Mouse (Mus musculus) midbrain, embryonic 14.5 days (tissue): ENCODE results near the gene Pemt. TPM values are rescaled to one million over a fixed set of nuclear protein-coding genes. Genes with fewer than 3 reads are reported as not detected.
"Not testable (repeated sequence)": the region's sequence is repeated elsewhere in the genome, so short reads cannot be mapped to it uniquely, and the experiment has no call there.

Source experiments
- ATAC-seq: fragments of 200-750 bp; cut with Nextera tagmentation; 2 replicates; pipeline ENCODE4 v1.8.0; 2017; ENCODE audit warnings: moderate number of reproducible peaks, moderate library complexity; ENCODE audit not compliant: low FRiP score, low TSS enrichment
- DNase-seq: peaks from one replicate; pipeline ENCODE4 v3.0.0-alpha.2; 2015
- H3K27ac ChIP-seq: fragments of 300-500 bp; sonication (generic); replicated peaks from 2 replicates; pipeline ENCODE4 v1.5.1; 2014; ENCODE audit warnings: mild to moderate bottlenecking, low read depth, low read length, moderate library complexity
- H3K27me3 ChIP-seq: fragments of 300-500 bp; sonication (generic); 2 replicates; pipeline ENCODE4 v1.6.1; 2014; ENCODE audit warnings: low read length, control low read depth, mixed read lengths; ENCODE audit not compliant: control insufficient read depth, insufficient read depth
- H3K36me3 ChIP-seq: fragments of 300-500 bp; sonication (generic); 2 replicates; pipeline ENCODE4 v1.6.1; 2014; ENCODE audit warnings: low read length, control low read depth; ENCODE audit not compliant: control insufficient read depth, insufficient read depth
- H3K4me1 ChIP-seq: fragments of 300-500 bp; sonication (generic); 2 replicates; pipeline ENCODE4 v1.6.1; 2014; ENCODE audit warnings: mild to moderate bottlenecking, antibody characterized with exemption, low read length, control low read depth; ENCODE audit not compliant: control insufficient read depth, insufficient read depth
- H3K4me2 ChIP-seq: fragments of 300-500 bp; sonication (generic); 2 replicates; pipeline ENCODE4 v1.6.1; 2014; ENCODE audit warnings: mild to moderate bottlenecking, low read length, moderate library complexity
- H3K4me3 ChIP-seq: fragments of 300-500 bp; sonication (generic); replicated peaks from 2 replicates; pipeline ENCODE4 v1.5.1; 2014; ENCODE audit warnings: low read depth, low read length
- H3K9ac ChIP-seq: fragments of 300-500 bp; sonication (generic); replicated peaks from 2 replicates; pipeline ENCODE4 v1.6.1; 2014; ENCODE audit warnings: mild to moderate bottlenecking, low read length, moderate library complexity
- H3K9me3 ChIP-seq: fragments of 300-500 bp; sonication (generic); 2 replicates; pipeline ENCODE4 v1.6.1; 2016; ENCODE audit warnings: low read length, control low read depth, mixed read lengths; ENCODE audit not compliant: control insufficient read depth
- WGBS: fragments of 180-500 bp; shearing (Covaris S2); extraction: QIAGEN DNeasy Blood & Tissue Kit; methylation state at CpG from one replicate; pipeline ENCODE4 v1.1.7; 2014; 5-methylcytosine and 5-hydroxymethylcytosine counted together
- polyA plus RNA-seq: library from polyadenylated mRNA; unstranded; fragments of >200 nt; fragmentation: Nextera tagmentation; extraction: Ambion mirVana; gene quantifications from 2 replicates; pipeline ENCODE4 v1.2.1, GENCODE M21; 2014

Pemt gene
- polyA plus RNA-seq, 1 experiment from 2014 or later = 6.0 TPM

DNA sequence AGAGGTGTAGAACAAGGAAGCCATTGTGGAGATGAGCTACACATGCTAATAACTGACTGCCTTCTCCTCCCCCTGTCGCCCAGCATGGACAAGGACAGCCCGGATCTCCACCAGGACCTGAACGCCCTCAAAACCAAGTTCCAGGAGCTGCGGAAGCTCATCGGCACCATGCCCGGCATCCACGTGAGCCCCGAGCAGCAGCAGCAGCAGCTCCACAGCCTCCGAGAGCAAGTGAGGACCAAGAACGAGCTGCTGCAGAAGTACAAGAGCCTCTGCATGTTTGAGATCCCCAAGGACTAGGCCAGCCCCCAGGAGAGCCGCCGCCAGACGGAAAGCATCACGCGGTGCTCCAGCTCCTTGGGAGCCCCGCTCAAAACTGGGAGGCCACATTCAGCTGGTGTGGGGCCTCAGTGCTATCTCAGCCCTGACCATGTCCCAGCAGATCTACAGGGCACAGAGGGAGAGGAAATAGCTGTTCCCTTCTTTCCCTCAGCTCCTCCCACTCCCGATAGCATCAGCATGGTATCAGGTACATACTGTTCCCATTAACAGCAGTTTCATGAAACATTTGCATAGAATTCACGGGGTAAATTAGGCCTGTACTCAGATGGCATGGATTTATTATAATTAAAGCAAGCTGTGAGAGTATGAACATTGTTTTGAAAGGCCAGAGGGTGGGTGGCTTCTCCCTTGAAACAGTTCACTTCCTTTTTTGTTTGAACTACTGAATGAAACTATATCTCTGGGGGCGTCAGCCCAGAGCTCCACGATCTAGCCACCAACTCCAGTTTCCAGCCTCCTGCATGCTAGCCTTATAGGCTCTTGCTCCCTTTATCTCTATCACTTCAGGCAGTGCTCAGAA, 85.6 kb downstream of the Pemt start:
- ATAC-seq (no peak), DNase-seq (no peak)
- H3K27ac ChIP-seq = no peak overlapping the region
- H3K36me3 ChIP-seq = peaks cover 14% of the 10 kb centered on the region
- H3K9ac ChIP-seq = no peak overlapping the region
- H3K4me2 ChIP-seq = no peak overlapping the region
- peaks cover 19% of the 10 kb centered on the region for H3K4me1 ChIP-seq
- no peak overlapping the region for H3K4me3 ChIP-seq
- no peaks in the 10 kb centered on the region for H3K9me3 ChIP-seq
- 92% methylated on average over 20 of the region's 20 CpGs for WGBS
- peaks cover 21% of the 10 kb centered on the region for H3K27me3 ChIP-seq

DNA sequence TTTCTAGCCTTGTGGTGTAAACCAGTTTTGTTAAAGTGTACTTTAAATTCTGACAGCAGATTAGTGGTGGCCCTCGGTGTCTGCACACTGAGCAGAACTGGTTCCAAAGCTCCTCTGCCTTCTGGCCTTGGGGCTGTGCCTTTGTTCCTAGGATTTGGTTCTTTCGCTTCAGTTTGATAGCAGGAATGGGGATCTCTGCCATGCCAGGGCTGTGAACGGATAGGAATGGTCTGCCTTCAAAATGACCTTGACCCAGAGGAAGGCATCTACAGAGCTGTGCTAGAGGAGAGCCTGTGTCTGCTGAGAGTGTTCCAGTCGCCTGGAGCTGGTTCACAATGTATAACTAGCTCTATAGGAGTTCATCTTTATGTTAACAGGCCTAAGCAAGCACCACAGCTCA, 86.8 kb downstream of the Pemt start:
- Histone ChIP-seq H3K4me1 (peaks cover 10% of the 10 kb centered on the region), H3K4me3 (no peak overlapping the region), H3K27me3 (peaks cover 19% of the 10 kb centered on the region), H3K4me2 (no peak overlapping the region), H3K9ac (no peak overlapping the region), H3K9me3 (no peaks in the 10 kb centered on the region), H3K27ac (no peak overlapping the region), H3K36me3 (peaks cover 14% of the 10 kb centered on the region)
- DNase-seq (no peak), ATAC-seq (no peak)
- WGBS = 80% methylated on average over 4 of the region's 4 CpGs

DNA sequence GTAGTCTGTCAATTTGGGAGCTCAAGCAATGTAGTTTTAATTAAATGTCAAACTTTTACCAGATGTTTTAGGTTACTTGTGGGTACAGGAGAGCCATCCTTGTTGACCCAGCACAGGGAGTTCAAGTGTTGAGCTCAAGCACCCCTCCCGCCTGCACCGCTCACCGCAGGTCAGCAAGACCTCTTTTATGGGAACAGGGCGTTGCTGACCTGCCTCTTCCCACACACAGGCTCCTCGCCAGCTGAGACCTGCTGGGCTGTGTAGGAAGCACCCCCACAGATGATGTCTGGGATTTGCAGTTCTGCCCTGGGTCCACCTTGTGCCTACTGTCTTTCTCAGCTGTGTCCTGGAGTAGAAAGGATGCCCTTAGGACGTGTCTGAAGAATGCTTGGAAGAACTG, 89.5 kb downstream of the Pemt start:
- ATAC-seq (no peak), DNase-seq (no peak)
- Histone ChIP-seq H3K4me2 (no peak overlapping the region), H3K9ac (no peak overlapping the region), H3K9me3 (no peaks in the 10 kb centered on the region), H3K4me3 (no peak overlapping the region), H3K4me1 (no peaks in the 10 kb centered on the region), H3K27ac (no peak overlapping the region), H3K36me3 (peaks cover 14% of the 10 kb centered on the region), H3K27me3 (no peaks in the 10 kb centered on the region)
- 89% methylated on average over 6 of the region's 6 CpGs for WGBS

DNA sequence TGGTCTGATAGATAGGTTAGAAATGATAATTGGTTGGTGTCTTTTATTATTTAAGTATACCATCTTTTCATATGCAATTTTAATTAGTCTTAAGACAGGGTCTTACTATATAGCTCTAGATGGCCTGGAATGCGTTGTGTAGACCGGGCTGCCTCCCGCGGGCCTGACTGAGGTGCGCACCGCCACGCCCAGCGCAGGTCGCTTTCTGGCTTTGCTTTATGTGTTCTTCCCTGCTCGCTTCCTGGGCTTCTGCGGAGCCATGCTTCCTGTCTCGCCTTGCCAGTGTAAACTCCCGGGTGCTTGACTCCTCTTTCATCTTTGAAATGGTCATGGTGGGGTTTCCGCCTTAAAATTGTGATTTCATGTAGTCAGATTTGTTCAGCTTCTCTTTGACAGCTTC, 93.4 kb downstream of the Pemt start:
- peaks cover 7% of the 10 kb centered on the region for H3K4me1 ChIP-seq
- H3K9ac ChIP-seq = no peak overlapping the region
- no peak overlapping the region for H3K4me3 ChIP-seq
- no peak overlapping the region for H3K27ac ChIP-seq
- H3K27me3 ChIP-seq = no peaks in the 10 kb centered on the region
- ATAC-seq = no peak
- 90% methylated on average over 14 of the region's 14 CpGs for WGBS
- H3K36me3 ChIP-seq = no peaks in the 10 kb centered on the region
- no peak overlapping the region for H3K4me2 ChIP-seq
- no peaks in the 10 kb centered on the region for H3K9me3 ChIP-seq
- no peak for DNase-seq

DNA sequence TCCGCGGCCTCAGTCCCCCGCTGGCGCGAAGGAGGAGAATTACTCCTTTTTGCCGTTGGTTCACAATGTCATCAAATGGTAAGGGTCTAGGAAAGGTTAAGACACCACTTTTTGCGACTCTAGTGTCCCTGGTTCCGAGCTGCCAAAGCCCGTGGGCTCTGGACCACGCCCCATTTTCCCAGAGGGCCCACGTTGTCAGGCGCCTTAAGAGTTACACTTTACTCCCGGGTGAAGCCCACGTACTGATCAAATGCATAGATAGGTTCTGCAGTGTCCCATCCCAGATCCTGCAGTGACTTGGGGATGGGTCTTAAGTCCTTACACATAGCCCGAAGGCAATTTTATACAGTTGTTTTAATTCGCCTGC, 97.9 kb downstream of the Pemt start:
- Histone ChIP-seq H3K4me2 (peak overlapping the region; percentile 84), H3K4me1 (peaks cover 14% of the 10 kb centered on the region), H3K9ac (peak overlapping the region; percentile 97), H3K4me3 (peak overlapping the region; percentile 98), H3K36me3 (no peaks in the 10 kb centered on the region), H3K27ac (peak overlapping the region; percentile 84), H3K27me3 (no peaks in the 10 kb centered on the region), H3K9me3 (no peaks in the 10 kb centered on the region)
- ATAC-seq (0 out of 2 replicates have a peak, but pooled peaks have one; percentile 40), DNase-seq (peak; percentile 52)
- 2% methylated on average over 16 of the region's 16 CpGs for WGBS

DNA sequence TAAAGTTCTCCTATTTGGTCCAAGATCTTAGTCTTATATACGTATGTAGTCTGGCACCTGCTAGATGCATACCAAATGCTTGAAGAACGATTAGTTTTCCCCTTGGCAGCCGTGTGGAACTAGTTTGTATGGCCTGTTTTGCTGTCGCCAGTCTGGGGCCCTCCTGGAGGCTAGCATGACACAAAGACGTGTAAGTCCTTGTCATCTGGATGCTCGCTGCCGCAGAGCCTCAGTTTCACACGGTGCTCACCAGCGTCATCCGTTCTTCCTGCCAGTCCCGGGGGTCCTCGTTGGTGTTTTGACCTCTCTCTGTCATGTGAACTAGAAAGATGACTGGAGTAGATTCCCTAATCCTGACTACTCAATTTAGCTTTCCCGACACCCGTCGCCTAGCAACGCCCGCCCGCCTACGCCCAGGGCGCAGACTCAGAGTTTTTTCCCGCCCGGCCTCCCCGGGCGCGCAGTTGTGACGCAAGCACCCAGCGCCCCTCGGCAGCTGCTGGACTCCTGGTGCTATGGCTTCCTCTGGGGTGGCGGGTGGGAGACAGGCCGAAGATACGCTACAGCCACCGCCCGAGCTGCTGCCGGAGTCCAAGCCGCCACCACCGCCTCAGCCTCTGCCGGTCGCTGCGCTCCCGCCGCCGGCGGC, 98.4 kb downstream of the Pemt start, which contains the start of gene Med9:
Gene Med9 (plus strand): TSS at position 455 of the 649 bp plus-strand sequence.
- under 1% methylated on average over 43 of the region's 43 CpGs for WGBS
- Histone ChIP-seq H3K27ac (peak within 1 kb of the TSS; percentile 84), H3K4me1 (peaks cover 14% of the 10 kb centered on the region), H3K27me3 (no peaks in the 10 kb centered on the region), H3K9me3 (no peaks in the 10 kb centered on the region), H3K9ac (peak within 1 kb of the TSS; percentile 97), H3K4me3 (peak within 1 kb of the TSS; percentile 98), H3K36me3 (no peaks in the 10 kb centered on the region), H3K4me2 (peak within 1 kb of the TSS; percentile 84)
- peak; percentile 94 for ATAC-seq
- peak; percentile 98 for DNase-seq

DNA sequence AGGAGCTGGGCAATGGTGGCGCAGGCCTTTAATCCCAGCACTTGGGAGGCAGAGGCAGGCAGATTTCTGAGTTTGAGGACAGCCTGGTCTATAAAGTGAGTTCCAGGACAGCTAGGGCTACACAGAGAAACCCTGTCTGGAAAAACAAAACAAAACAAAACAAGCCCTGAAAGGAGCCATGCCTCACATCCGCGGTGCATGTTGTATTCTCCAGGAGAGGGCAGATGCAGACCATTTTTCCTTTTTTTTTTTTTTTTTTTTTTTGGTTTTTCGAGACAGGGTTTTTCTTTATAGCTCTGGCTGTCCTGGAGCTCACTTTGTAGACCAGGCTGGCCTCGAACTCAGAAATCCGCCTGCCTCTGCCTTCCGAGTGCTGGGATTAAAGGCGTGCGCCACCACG, 101.4 kb downstream of the Pemt start:
- not testable (repeated sequence) for H3K36me3 ChIP-seq, H3K4me2 ChIP-seq, H3K27me3 ChIP-seq, H3K4me3 ChIP-seq, ATAC-seq, DNase-seq, H3K9ac ChIP-seq, H3K9me3 ChIP-seq, H3K27ac ChIP-seq
- WGBS = 88% methylated on average over 10 of the region's 10 CpGs
- peaks cover 14% of the 10 kb centered on the region for H3K4me1 ChIP-seq

DNA sequence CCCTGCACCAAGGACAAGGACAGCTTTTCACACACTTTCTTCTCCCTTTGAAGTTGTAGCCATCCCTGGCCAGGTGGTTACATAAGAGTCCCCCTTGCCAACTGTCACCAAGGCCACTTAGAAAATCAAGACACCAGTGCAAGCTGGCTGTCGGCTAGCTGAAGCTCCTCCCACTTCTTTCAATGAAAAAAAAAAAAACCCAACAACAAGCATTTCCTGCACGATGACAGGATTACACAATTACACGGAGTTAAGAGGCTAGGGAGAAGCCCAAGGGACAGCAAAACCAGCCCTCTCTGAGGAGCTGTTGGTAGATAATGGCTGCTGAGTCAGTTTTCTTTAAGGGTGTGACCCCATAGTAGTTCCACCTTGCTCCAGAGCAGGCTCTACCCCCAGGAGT, 104.9 kb downstream of the Pemt start:
- H3K27ac ChIP-seq = no peak overlapping the region
- no peaks in the 10 kb centered on the region for H3K9me3 ChIP-seq
- no peak overlapping the region for H3K9ac ChIP-seq
- H3K4me3 ChIP-seq = no peak overlapping the region
- no peaks in the 10 kb centered on the region for H3K4me1 ChIP-seq
- H3K27me3 ChIP-seq = no peaks in the 10 kb centered on the region
- ATAC-seq = no peak
- 12% methylated on average over 3 of the region's 3 CpGs for WGBS
- H3K4me2 ChIP-seq = no peak overlapping the region
- H3K36me3 ChIP-seq = no peaks in the 10 kb centered on the region
- DNase-seq = no peak

DNA sequence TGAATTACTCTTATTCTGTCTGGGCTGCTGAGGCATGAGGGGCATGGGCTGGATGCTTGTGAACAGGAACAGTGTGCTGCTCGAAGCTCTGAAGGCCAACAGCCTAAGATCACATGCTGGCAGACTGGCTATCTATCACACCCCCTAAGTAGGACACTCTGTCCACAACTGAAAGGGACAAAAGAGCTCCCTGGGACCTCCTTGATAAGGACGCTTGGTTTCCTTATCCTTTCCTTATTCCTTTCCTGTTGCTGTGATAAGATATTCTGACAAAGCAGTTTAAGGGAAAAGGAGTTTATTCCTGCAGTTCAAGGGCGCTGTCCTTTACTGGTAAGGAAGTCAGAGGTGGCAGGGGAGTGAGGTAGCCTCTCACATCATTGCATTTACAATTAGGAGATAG, 105.6 kb downstream of the Pemt start:
- Histone ChIP-seq H3K4me1 (no peaks in the 10 kb centered on the region), H3K27ac (no peak overlapping the region), H3K9me3 (no peaks in the 10 kb centered on the region), H3K9ac (no peak overlapping the region), H3K4me3 (no peak overlapping the region), H3K36me3 (no peaks in the 10 kb centered on the region), H3K27me3 (no peaks in the 10 kb centered on the region), H3K4me2 (no peak overlapping the region)
- no peak for ATAC-seq
- WGBS = 67% methylated on average over 3 of the region's 3 CpGs
- no peak for DNase-seq
